Mouse (Mus musculus): ENCODE measurements around the gene Mafg.
A peak's percentile ranks its signal among the peaks of the same experiment; 100 is the strongest.
"Not testable (repeated sequence)": the region's sequence is repeated elsewhere in the genome, so short reads cannot be mapped to it uniquely, and the experiment has no call there.

Mafg gene

DNA sequence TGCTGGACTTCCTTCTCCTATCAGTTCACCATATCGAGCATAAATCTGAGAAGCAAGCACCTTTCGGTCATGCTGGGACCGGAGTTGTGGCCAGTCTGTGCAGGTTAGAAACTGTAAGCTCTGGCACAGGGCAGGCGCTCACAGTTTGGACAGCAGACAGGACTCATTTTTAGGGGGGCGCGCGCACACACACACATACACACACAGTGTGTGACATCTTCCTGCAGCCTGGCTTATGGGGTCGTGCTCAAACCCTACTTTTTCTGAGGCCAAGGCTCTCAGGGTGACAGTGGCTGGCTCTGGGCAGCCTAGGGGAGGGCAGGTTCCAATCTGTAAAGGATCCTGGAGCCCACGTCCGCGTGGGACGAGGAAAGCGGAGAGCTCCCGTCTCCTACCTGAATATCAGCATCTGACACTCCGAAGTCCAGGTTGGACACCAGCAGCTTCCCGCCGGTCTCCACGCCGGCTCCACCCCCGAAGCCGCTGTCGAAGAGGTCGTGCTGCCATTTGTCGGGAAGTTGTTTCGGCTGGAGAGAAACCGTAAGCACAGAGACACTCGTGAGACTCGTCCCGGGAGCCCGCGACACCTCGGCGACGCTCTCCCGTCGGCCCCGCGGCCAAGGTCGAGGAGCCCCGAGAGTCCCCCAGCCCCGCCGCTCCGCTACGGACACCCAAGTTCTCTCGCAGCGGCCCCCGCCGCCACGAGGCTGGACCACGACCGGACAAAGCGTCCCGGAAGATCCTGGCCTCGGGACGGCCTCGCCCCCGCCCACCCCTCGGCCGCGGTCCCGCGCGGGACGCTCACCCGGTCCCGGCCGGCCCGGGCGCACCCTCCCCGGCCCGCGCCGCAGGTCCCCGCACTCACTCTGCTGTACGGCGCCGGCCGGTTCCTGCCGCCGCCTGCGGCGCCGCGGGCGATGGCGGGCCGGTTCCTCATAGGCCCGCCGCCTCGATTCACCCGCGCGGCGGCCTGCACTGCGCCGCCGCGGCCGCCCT lies 35.9 kb downstream of the Mafg start:
- DNase-seq (ENCODE audit: low read depth), result no peak

DNA sequence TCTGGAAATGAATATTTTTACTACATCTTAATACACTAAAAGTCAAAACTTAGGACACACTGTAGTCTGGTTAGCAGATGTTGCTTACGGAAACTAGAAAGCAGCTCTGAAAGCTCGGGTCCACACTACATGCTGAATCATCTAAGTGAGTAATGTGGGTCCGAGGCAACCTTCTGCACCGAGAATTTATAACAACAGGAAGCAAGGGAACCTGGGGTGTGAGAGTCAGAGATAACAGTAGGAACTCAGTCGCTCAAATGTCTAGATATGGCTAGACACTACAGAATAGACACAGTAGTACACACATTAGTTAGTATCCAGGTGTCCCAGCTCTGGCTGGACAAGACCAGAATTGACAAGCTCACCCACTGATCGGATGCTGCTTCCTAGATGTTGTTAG lies 44.9 kb downstream of the Mafg start:
- DNase-seq (ENCODE audit: low read depth), result no peak

DNA sequence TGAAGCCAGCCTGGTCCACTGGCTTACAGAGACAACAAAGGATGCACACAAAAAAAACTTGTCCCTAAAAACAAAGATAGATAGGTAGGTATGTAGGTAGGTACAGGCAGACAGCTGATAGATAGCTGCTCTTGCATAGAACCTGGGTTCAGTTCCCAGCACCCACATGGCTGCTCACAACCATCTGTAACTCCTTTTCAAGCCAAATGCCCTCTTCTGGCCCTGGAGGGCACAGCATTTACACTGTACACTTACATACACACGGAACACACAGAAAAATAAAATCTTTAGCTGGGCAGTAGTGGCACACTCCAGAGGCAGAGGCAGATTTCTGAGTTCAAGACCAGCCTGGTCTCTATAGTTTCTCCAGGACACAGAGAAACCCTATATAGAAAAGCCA lies 49.5 kb downstream of the Mafg start:
- DNase-seq (ENCODE audit: low read depth), result no peak

DNA sequence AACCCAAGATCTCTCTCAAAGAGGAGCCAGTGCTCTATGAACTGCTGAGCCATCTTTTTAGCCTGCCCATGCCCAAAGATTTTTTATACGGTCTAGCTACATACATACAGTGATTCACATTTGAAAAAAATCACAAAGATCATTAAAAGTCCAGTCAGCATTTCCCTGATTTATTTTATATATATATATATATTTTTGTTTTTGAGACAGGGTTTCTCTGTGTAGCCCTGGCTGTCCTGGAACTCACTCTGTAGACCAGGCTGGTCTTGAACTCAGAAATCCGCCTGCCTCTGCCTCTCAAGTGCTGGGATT lies 50.5 kb downstream of the Mafg start:
- not testable (repeated sequence) for DNase-seq (ENCODE audit: low read depth)

DNA sequence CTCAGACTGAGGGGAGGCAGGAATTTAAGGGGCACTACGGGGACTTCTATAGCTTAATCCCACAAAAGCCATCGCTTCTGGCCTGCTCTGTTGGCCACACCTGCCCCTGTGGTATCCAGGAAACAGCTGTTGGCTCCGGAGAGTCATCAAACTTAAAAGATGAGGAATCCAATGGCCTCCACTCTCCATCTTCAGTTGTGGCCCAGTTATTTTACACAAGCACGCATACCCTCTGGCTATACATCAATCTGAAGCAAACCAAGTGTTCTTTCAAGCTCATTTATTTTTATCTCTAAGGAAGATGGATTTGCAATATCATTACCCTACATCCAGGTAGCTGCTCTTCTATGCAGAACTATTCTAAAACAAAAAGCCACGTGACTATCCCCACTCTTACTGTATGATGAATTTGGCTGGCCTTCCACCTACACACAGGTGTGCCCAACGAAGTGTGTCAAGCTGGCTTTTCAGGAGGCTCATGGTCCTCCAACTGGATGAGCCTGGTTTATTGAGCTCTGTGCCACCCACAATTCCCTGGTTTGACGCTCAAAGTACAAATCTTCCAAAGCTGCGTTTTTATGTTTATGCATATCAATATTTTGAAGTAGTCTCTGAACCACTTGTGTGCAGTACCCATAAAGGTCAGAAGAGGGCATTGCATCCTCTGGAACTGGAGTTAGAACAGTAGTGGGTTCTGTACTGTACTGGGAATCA lies 51.0 kb downstream of the Mafg start:
- peak; percentile 74 for DNase-seq (ENCODE audit: low read depth)

DNA sequence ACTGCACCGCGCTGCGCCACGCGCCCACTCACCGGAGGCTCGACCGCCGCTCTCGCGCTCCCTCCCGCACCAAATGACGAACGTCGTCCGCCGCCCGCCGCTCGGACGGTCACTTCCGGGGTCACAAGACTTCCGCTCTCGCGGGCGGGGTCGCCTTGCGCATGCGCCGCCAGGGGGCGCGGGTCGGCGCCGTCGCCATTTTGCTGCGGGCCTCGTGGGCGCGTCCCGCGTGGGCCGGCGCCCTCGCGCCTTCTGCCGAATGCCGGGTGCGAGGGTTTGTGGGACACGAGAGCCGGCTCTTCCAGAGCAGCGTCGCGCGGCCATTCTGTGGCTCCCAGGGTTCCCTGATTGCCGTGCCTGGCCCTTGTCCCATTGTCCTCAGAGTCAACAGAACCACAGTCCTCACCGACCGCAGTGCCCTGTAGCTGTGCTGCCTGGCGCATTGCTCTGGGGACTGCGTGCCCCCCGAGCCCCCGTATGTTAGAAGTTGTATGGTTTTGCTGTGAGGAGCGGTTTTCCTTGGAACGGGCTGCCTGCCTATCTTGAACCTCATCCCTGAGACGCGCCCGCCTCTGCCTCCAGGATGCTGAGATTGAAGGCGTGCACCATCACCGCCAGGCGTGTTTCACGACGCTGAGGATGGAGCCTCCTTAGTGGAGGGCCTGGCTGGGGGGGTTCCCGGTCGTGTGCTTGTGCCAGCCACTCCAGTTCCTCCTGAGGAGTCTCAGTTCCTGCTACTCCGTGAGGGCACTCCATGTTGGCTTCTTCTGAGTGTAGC lies 51.7 kb downstream of the Mafg start, which contains the start of gene Arhgdia:
TSS of gene Arhgdia (minus strand) at position 135 of the 778 bp plus-strand sequence.
- DNase-seq (ENCODE audit: low read depth), result no peak

DNA sequence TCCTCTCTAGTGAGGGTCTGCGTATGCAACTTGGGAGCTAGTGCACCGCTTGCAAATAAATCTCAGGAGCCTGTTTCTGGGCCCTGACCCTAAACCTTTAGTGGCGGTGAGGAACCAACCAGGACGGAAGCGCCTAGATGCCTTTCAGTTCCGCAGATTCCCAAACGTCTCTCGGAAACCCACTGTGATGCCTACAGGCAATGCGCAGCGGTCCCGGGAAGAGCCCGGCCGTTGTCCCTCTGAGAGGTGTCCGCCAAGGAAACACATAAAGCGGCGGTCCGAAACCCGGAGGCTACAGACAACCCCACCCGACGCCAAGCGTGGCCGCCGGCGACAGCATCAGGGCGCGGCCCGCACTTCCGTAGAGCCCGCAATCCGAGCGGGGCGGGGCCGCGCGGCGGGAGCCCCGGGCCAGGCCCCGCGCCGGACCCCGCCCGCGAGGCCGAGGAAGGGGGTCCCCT lies 52.5 kb downstream of the Mafg start:
- no peak for DNase-seq (ENCODE audit: low read depth)

DNA sequence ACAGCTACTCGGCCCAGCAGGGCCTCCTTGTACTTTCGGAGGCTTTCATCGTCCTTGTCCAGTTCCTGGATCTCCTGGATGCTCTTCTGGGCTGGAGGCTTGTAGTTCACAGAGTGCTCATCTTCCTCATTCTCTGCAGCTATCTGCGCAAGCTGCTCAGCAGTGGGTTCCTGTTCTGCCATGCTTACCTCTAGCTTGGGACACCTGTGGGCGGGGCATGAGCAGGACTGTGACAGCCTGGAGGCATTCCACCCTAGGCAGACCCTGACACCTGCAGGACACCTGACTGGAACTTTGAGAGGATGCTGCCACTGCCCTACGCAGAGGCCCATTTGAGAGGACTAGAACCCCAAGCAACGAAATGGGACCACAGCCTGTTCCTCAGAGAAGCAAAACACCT lies 53.2 kb downstream of the Mafg start:
- no peak for DNase-seq (ENCODE audit: low read depth)

DNA sequence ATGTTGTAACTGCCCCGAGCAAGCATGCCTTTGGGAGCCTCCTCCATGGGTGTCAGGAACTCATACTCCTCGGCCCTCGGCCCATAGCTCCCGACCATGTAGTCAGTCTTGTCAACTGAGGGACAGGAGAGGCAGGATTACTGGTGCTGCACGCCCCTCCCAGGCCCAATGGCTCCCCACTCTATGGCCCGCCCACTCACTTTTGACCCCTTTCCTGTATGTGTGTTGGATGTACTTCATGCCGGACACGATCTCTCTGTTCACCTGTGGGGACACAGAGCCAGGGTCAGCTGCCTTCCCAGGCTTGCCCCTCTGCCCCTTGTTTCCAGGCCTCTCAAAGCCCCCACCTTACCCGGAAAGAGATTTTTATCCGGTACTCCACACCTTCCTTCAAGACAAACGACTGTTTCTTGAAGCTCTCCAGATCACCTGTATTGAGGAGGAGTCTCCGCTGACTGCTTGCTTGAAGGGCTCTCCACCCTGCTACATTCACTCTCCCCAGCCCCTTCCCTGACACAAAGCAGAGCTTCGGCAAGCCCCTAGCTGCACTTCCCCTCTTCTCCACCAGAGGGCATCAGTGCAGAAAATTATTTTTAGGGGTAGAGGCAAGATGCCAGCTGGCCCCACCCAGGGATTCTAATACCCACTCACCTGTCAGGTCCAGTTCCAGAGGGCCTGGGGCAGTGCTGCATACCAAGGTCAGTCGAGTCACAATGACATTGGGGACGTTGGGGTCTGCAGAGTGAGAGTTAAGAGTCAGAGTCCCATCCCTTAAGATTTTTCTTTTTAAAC lies 53.9 kb downstream of the Mafg start:
- DNase-seq (ENCODE audit: low read depth), result no peak

DNA sequence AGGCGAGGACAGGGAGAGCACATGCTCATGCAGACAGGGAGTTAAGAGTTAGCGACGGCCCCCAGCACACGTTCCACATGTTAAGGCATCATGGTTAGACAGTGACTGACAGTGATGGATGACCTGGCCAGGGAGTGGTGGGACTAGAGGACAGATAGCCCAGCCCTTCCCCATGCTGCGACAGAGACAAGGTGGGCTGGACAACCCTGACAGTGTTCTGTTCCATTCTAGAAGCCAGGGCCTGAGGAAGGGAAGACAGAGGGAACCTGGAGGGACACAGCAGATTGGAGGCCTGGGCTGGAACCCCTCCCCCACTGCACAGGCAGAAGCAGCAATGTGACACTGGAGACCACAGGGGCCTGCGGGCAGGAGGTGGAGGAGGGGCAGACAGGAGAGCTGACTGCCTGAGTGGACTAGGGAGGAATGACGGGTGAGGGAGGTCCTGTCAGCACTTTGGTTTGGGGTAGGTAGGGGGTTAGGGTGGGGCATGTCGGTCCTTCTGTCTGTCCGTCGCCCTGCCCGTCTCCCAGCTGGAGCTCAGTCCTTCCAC lies 54.6 kb downstream of the Mafg start:
- no peak for DNase-seq (ENCODE audit: low read depth)

DNA sequence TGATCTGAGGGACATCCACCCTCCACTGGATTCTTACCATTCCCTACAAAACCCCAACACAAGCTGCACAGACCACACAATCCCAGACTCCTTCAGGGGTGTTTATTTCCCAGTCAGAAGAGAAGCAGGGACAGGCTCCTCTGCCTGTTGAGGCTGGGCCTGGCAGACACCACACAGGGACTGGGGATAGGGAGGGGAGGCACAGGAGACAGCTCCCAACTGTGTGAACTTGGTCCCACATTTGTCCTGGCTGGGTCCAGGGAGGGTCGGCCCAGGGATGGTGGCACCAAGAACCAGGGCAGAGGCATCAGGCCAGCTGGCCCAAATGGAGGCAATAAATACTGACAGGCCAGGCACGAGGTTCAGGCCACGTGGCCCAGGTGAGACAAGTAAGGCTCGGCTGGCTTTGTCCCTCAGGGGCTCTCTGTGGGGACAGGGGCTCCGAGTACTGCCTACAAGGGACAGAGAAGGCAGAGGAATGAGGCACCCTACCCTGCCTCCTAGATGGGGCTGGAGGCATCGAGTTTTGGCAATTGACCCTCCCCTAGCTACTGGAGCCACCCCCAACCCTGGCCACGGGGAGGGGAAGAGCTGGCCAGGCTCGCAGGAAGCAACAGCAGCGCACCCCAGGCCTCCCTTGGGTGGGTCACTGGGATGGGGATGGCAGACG lies 55.2 kb downstream of the Mafg start:
- no peak for DNase-seq (ENCODE audit: low read depth)

DNA sequence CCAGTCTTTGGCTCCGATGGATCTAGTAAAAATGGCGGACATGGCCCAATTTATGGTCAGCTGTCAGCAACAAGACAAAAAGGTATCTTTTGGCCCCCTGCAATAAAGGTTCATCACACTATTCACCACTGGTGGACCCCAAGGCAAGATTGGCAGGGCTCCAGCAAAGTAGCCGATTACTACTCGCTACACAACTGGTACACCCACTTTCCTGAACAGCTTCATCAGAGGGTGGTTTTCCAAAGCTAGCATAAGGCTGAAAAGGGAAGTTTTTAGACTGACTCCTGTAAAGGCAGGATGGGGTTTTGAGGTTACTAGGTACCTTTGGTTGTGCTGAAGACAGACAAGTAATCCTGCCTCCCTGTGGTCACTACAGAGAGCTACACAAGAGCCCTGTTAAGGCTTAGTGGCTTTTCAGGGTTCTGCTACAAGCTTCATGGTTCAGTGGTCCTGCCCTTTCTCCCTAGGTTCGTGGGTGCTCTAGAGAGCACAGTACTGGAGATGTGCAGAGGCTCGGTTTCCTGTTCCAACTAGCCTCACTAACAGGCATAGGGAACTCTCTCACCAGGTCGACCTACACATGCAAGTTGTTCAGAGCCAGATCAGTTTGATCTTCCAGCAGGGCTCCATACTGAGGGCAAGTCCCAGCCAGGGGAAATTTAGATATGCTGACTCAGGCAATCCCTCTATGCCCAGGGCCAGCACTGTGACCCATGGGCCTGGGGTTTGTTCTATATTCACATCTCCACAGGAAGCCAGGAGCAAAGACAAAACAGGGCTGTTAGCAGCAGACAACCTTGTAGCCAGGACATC lies 56.0 kb downstream of the Mafg start:
- DNase-seq (ENCODE audit: low read depth), result no peak

DNA sequence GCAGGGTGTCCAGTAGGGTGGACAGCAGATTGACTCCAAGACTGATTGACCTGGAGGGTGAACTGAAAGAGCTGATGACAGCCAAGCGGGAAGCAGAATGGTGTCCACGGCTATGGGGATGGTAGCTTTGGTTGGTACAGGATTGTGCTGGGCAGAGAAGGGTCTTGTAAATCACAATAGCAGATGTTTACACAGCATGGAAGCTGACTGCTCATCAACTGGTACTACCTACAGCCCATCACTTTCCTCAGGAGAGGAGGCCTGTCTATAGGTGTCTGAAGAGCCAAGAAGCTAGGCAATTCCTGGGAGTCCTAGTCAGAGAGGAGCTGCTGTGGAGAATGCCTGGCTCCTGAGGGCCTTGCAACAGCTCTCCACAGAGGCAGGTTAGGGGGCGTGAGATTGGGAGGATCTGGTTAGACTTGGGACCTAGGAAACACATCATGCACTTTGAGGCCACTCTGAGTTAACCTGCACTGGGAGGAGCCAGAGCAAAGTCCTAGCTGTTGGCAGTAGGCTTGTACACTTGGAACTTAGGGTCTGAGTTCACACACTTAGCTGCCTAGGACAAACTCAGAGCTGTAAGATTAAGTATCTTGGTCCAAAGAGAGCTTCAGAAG lies 56.9 kb downstream of the Mafg start:
- DNase-seq (ENCODE audit: low read depth), result no peak

DNA sequence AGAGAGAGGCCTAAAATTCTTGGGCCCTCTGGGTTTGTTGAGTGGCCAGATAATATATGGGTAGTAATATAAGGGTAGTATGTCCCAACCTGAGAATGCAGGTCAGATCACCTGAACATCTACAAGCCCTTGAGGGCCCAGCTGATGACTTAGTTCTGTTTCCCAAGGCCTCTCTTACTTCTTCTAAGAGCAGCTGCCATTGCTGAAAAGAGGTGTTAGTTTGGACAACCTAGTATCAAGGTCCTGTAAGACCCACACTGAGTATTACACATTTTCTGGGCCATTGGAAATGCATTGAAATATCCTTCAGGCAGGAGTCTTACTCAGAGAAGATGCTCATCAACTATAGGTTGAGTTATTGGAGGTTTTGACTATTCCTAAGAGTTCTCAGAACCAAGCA lies 57.5 kb downstream of the Mafg start:
- DNase-seq (ENCODE audit: low read depth), result no peak
